Mouse (Mus musculus) small intestine, adult 2 months (tissue): ENCODE data around the gene Aqp11.

ENCODE experiments used
- CTCF ChIP-seq: fragments of 200-500 bp; IDR thresholded peaks from 2 replicates; pipeline ENCODE4 v1.5.1; 2012; ENCODE audit warnings: low read depth, mild to moderate bottlenecking, control low read depth, inconsistent platforms, low read length, moderate library complexity, mixed read lengths; ENCODE audit not compliant: insufficient replicate concordance, insufficient read length; ENCODE audit errors: extremely low read depth
- POLR2A ChIP-seq: fragments of 200-500 bp; IDR thresholded peaks from 2 replicates; pipeline ENCODE4 v1.6.1; 2012; ENCODE audit warnings: low read depth, mild to moderate bottlenecking, control low read depth, inconsistent platforms, low read length, moderate library complexity

GRCm38 (mm10) chr7:97687831-97688230 is 50.3 kb downstream of the Aqp11 start:
- no peak for TF ChIP-seq CTCF
- no peak for TF ChIP-seq POLR2A
